Mouse (Mus musculus) kidney, embryonic 16.5 days (tissue): ENCODE measurements around the gene Ckmt2. TPM values are rescaled to one million over a fixed set of nuclear protein-coding genes. Genes with fewer than 3 reads are reported as not detected.

Experiments
- ATAC-seq: fragments of 200-750 bp; cut with Nextera tagmentation; 2 replicates; pipeline ENCODE4 v1.8.0; 2017; ENCODE audit warnings: moderate TSS enrichment; ENCODE audit not compliant: low FRiP score, low TSS enrichment
- H3K27ac ChIP-seq: fragments of 300-500 bp; sonication (generic); 2 replicates; pipeline ENCODE4 v1.5.1; 2014; ENCODE audit warnings: low read length
- H3K27me3 ChIP-seq: fragments of 300-500 bp; sonication (generic); 2 replicates; pipeline ENCODE4 v1.6.1; 2014; ENCODE audit warnings: low read length, control low read depth, mixed read lengths; ENCODE audit not compliant: insufficient read depth
- H3K36me3 ChIP-seq: fragments of 300-500 bp; sonication (generic); 2 replicates; pipeline ENCODE4 v1.6.1; 2014; ENCODE audit warnings: low read length, control low read depth, mixed read lengths; ENCODE audit not compliant: insufficient read depth
- H3K4me1 ChIP-seq: fragments of 300-500 bp; sonication (generic); 2 replicates; pipeline ENCODE4 v1.6.1; 2014; ENCODE audit warnings: low read length, control low read depth, mixed read lengths; ENCODE audit not compliant: insufficient read depth
- H3K4me2 ChIP-seq: fragments of 300-500 bp; sonication (generic); replicated peaks from 2 replicates; pipeline ENCODE4 v1.6.1; 2014; ENCODE audit warnings: low read depth, low read length
- H3K4me3 ChIP-seq: fragments of 300-500 bp; sonication (generic); 2 replicates; pipeline ENCODE4 v1.5.1; 2014; ENCODE audit warnings: mild to moderate bottlenecking, low read length
- H3K9ac ChIP-seq: fragments of 300-500 bp; sonication (generic); replicated peaks from 2 replicates; pipeline ENCODE4 v1.6.1; 2014; ENCODE audit warnings: low read length
- H3K9me3 ChIP-seq: fragments of 300-500 bp; sonication (generic); 2 replicates; pipeline ENCODE4 v1.6.1; 2016; ENCODE audit warnings: low read length, control low read depth
- WGBS: fragments of 180-500 bp; shearing (Covaris S2); extraction: QIAGEN DNeasy Blood & Tissue Kit; methylation state at CpG from one replicate; pipeline ENCODE4 v1.1.7; 2014; 5-methylcytosine and 5-hydroxymethylcytosine counted together
- polyA plus RNA-seq: library from polyadenylated mRNA; unstranded; fragments of >200 nt; fragmentation: Nextera tagmentation; extraction: Ambion mirVana; gene quantifications from 2 replicates; pipeline ENCODE4 v1.2.1, GENCODE M21; 2015

The Ckmt2 gene
- polyA plus RNA-seq, 1 experiment from 2014 or later = 0.37 TPM

DNA sequence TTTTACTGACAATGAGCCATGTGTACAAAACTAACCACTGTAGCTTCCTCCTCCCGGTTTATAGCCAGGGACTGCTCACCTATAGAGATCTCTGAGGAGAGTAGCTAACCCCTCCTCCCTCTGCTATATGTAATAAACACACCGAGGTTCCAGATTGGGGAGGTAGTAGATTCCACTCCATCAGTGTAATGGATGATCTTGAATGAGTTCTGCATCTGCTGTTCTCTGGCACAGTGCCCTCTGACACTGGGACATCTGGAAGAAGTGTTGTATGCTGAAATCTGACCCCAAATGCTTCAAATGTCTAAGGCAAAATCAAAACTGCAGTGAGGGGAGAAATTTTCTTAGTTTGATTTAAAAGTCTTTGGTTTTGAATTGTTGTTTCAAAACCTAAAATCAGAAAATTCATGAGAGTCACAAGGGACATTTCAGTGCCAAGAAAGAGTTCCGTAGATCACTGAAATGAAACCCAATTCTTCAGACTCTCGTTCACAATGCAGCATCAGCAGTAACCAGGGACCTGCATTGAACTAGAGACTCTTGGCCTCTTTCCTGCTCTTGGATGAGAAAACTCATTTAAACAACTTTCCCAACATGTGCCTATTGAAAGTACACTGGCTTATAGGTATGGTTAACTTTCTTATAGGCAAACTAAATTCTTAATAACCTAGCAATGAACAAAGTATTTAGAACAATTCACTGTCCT is 51.7 kb downstream of the Ckmt2 start:
- 43% methylated on average over 4 of the region's 4 CpGs for WGBS
- H3K9ac ChIP-seq = no peak overlapping the region
- no peaks in the 10 kb centered on the region for H3K4me1 ChIP-seq
- ATAC-seq = no peak
- H3K36me3 ChIP-seq = no peaks in the 10 kb centered on the region
- H3K4me3 ChIP-seq = no peak overlapping the region
- no peak overlapping the region for H3K4me2 ChIP-seq
- H3K9me3 ChIP-seq = no peaks in the 10 kb centered on the region
- no peaks in the 10 kb centered on the region for H3K27me3 ChIP-seq
- H3K27ac ChIP-seq = no peak overlapping the region

DNA sequence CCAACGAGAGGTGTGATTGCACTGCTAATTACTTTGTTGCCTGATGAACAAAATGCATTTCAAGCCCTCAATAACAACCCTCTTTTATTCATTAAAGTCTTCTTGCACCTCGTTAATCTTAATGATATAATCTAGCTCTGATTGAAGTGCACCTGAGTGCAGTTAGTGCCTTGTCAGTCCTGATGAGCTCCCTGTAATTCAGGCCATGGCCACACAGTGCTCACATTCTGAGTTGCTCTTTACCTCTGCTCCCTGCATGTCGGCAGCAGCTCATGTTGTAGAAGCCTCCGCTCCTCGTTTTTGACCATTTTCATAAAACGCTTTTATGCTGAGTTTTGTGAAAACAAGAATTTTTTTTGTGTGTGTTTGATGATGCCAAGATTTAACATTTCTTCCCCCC is 53.0 kb downstream of the Ckmt2 start:
- H3K27ac ChIP-seq = no peak overlapping the region
- H3K27me3 ChIP-seq = no peaks in the 10 kb centered on the region
- no peaks in the 10 kb centered on the region for H3K4me1 ChIP-seq
- no peak overlapping the region for H3K4me2 ChIP-seq
- WGBS = 64% methylated on average over 6 of the region's 6 CpGs
- no peak for ATAC-seq
- H3K36me3 ChIP-seq = no peaks in the 10 kb centered on the region
- no peaks in the 10 kb centered on the region for H3K9me3 ChIP-seq
- H3K9ac ChIP-seq = no peak overlapping the region
- no peak overlapping the region for H3K4me3 ChIP-seq

- Histone ChIP-seq H3K27ac (no peak overlapping the region), H3K9ac (no peak overlapping the region), H3K9me3 (peaks cover 8% of the 10 kb centered on the region), H3K27me3 (no peaks in the 10 kb centered on the region), H3K4me2 (no peak overlapping the region), H3K4me1 (no peaks in the 10 kb centered on the region), H3K36me3 (no peaks in the 10 kb centered on the region), H3K4me3 (no peak overlapping the region)
- WGBS = 91% methylated on average over 5 of the region's 5 CpGs
- no peak for ATAC-seq
Observed at GRCm38 (mm10) chr13:91814670-91815069, 62.0 kb downstream of the Ckmt2 start.

DNA sequence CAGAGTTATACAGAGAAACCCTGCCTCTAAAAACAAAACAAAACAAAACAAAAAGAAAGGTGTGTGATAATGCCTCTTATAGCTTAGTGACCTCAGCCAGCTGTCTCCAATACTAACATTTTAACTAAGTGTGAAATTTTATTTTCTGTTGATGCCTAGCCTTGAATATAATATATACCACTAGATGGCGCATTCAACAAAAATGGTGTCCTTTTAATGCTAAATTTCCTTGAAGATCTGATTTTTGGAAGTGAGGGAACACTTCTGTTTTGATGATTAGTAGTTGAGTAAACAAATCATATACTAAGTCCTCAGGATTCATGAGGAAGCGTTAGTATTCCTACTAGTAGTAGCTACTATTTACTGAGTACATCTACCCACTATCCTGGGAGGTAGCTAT is 67.2 kb downstream of the Ckmt2 start:
- peaks cover 8% of the 10 kb centered on the region for H3K9me3 ChIP-seq
- H3K4me2 ChIP-seq = no peak overlapping the region
- ATAC-seq = no peak
- no peak overlapping the region for H3K4me3 ChIP-seq
- H3K27me3 ChIP-seq = no peaks in the 10 kb centered on the region
- 43% methylated on average over 2 of the region's 2 CpGs for WGBS
- peaks cover 15% of the 10 kb centered on the region for H3K36me3 ChIP-seq
- H3K9ac ChIP-seq = no peak overlapping the region
- H3K4me1 ChIP-seq = peaks cover 9% of the 10 kb centered on the region; the same call in 1 of the 2 replicates
- H3K27ac ChIP-seq = no peak overlapping the region

DNA sequence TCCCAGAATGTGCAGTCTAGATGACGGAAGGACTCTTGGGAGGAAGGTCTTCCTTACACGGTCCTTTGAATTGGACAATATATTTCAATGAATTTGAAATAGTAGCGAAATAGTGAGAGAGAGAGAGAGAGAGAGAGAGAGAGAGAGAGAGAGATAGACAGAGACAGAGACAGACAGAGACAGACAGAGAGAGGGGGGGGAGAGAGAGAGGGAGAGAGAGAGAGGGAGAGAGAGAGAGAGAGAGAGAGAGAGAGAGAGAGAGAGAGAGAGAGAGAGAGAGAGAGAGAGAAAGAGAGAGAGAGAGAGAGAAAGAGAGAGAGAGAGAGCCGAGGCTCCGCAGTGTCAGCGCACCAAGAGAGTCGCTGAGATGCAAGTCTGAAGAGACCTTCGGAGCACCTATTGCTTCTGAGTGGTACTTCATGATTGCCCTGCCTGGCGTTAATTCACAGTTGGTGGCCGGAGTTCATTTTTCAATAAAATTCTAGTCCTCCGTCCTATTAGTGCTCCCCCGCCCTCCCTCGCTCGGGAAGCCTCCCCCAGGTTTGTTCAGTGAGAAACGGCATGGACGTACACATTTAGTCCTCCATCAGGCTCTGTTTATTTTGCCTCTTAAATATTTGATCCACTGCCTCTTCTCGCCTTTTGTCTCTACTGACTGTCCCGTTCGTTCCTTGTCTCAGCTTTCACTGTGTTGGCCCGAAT is 68.7 kb downstream of the Ckmt2 start:
- Histone ChIP-seq H3K9me3 (no peaks in the 10 kb centered on the region), H3K36me3 (peaks cover 19% of the 10 kb centered on the region), H3K9ac (peak overlapping the region; percentile 99), H3K4me3 (peak overlapping the region; percentile 98), H3K4me1 (peaks cover 9% of the 10 kb centered on the region; the same call in 1 of the 2 replicates), H3K27me3 (no peaks in the 10 kb centered on the region), H3K4me2 (peak overlapping the region; percentile 75), H3K27ac (peak overlapping the region; percentile 96)
- ATAC-seq = no peak
- 19% methylated on average over 20 of the region's 20 CpGs for WGBS

DNA sequence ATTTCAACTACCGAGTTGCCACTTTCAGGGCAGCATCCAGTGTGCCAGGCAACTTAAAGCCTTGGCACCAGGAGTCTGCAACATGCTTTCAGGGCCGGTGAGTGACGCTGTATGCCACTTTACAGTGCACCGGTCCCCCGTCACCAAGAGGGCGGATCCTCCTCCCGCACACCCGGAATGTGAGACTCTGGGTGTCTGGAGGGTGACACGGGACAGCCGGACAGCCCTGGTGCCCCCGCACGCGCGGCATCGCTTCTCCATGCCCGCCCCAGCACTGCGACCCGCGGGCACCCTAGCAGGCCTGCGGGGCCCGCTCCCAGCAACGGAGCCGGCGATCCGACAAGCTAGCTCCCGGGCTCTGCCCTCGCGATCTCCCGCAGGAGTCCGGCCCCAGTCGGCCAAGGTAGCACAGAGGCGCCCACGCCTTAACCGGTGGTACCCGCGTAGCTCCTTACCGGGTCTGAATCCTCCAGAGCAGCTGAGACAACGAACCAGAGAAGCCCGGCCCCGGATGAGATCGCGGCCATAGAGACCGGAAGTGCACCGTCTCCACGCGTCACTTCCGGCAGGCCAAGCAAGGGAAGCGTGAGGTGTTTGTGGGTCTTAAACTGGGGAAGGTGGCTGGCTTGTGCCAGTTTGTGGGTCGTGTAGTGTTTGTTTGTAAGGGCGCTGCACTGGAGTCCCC is 69.4 kb downstream of the Ckmt2 start, which contains the start of gene Zcchc9:
Gene Zcchc9, minus strand, starts transcription at position 551 of the 685 bp plus-strand sequence.
- ATAC-seq = peak; percentile 99
- WGBS = under 1% methylated on average over 43 of the region's 50 CpGs
- H3K27ac ChIP-seq = peak within 1 kb of the TSS; percentile 96

More for the DNA sequence above, 69.4 kb downstream of the Ckmt2 start, which contains the start of gene Zcchc9:
- peaks cover 19% of the 10 kb centered on the region for H3K36me3 ChIP-seq
- H3K9ac ChIP-seq = peak within 1 kb of the TSS; percentile 99
- peaks cover 9% of the 10 kb centered on the region; the same call in 1 of the 2 replicates for H3K4me1 ChIP-seq
- H3K4me2 ChIP-seq = peak within 1 kb of the TSS; percentile 75
- H3K27me3 ChIP-seq = no peaks in the 10 kb centered on the region
- H3K4me3 ChIP-seq = peak within 1 kb of the TSS; percentile 98
- no peaks in the 10 kb centered on the region for H3K9me3 ChIP-seq

Other genes starting within 250 kb of the Ckmt2 start
- gene Acot12, start 135.4 kb downstream of the Ckmt2 start, polyA plus RNA-seq = 0.07 and 0.21 TPM in 2 replicates
- gene Zcchc9, start 69.2 kb downstream of the Ckmt2 start, polyA plus RNA-seq = 32.7 and 33.6 TPM in 2 replicates